Mouse (Mus musculus): ENCODE measurements around the gene Spred2. TPM values are rescaled to one million over a fixed set of nuclear protein-coding genes. Genes with fewer than 3 reads are reported as not detected.
A peak's percentile ranks its signal among the peaks of the same experiment; 100 is the strongest.

The Spred2 gene
- polyA plus RNA-seq, 1 experiment from 2014 or later: 6.9 TPM

- WGBS: 98% methylated on average over 4 of the region's 4 CpGs
Measured at GRCm38 (mm10) chr11:19913761-19914160, 10.4 kb upstream of the Spred2 start.

GRCm38 (mm10) chr11:19917381-19918245, 6.6 kb upstream of the Spred2 start:
- Histone ChIP-seq H3K4me3 (no peak overlapping the region), H3K4me2 (no peak overlapping the region), H3K27me3 (no peaks in the 10 kb centered on the region), H3K27ac (replicated peaks) (no peak overlapping the region), H3K9ac (no peak overlapping the region), H3K9me3 (no peaks in the 10 kb centered on the region), H3K4me1 (replicated peaks) (peaks cover 19% of the 10 kb centered on the region), H3K36me3 (no peaks in the 10 kb centered on the region)
- ATAC-seq (ENCODE audit: low FRiP score, low read depth): no peak
- WGBS: 14% methylated on average over 9 of the region's 9 CpGs

More at GRCm38 (mm10) chr11:19913761-19914160, 10.4 kb upstream of the Spred2 start:
- Histone ChIP-seq H3K36me3 (no peaks in the 10 kb centered on the region), H3K27ac (replicated peaks) (no peak overlapping the region), H3K9me3 (peaks cover under 1% of the 10 kb centered on the region; the same call in 1 of the 2 replicates), H3K27me3 (no peaks in the 10 kb centered on the region), H3K9ac (no peak overlapping the region), H3K4me2 (no peak overlapping the region), H3K4me1 (replicated peaks) (peaks cover 5% of the 10 kb centered on the region), H3K4me3 (no peak overlapping the region)
- no peak for ATAC-seq (ENCODE audit: low FRiP score, low read depth)

DNA sequence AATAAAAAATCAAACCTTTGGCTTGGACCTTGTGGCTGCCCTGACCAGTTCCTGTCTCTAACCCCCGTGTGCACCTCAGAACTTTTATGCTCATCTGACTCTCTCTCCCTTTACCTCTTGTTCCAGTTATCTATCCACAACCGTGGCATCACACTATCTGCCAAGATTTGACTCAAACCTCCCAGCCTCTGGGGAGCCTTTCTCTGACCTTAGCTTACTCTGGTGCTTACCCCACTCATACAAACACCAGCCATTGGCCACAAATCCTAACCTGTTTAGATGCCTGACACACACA, 6.0 kb upstream of the Spred2 start:
- Histone ChIP-seq H3K4me3 (no peak overlapping the region), H3K4me1 (replicated peaks) (peaks cover 19% of the 10 kb centered on the region), H3K9me3 (no peaks in the 10 kb centered on the region), H3K9ac (no peak overlapping the region), H3K27ac (replicated peaks) (no peak overlapping the region), H3K27me3 (no peaks in the 10 kb centered on the region), H3K4me2 (no peak overlapping the region), H3K36me3 (no peaks in the 10 kb centered on the region)
- WGBS: 14% methylated on average over 2 of the region's 2 CpGs
- no peak for ATAC-seq (ENCODE audit: low FRiP score, low read depth)

DNA sequence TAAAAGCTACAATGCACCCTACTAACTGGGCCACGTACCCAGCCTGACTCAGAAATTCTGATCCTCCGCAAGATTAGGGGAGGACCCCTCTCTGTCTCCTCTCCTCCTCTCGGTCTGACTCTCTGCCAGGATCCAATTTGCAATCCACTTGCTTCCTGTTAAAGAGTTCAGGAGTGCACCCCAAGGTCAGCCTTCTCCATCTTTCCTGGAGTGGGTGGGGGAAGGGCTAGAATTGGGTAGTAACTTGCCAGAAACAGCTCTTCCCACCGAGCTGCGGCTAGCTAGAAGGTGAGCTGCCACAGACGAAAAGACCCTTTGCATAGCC, 4.8 kb upstream of the Spred2 start:
- Histone ChIP-seq H3K4me3 (peak overlapping the region; percentile 68), H3K4me2 (peak overlapping the region; percentile 67), H3K27me3 (no peaks in the 10 kb centered on the region), H3K36me3 (no peaks in the 10 kb centered on the region), H3K9ac (peak overlapping the region; percentile 63), H3K4me1 (replicated peaks) (peaks cover 23% of the 10 kb centered on the region), H3K9me3 (no peaks in the 10 kb centered on the region), H3K27ac (replicated peaks) (peak overlapping the region; percentile 91)
- WGBS: 3% methylated on average over 6 of the region's 6 CpGs
- peak; percentile 1; the same call in 1 of the 2 replicates for ATAC-seq (ENCODE audit: low FRiP score, low read depth)

DNA sequence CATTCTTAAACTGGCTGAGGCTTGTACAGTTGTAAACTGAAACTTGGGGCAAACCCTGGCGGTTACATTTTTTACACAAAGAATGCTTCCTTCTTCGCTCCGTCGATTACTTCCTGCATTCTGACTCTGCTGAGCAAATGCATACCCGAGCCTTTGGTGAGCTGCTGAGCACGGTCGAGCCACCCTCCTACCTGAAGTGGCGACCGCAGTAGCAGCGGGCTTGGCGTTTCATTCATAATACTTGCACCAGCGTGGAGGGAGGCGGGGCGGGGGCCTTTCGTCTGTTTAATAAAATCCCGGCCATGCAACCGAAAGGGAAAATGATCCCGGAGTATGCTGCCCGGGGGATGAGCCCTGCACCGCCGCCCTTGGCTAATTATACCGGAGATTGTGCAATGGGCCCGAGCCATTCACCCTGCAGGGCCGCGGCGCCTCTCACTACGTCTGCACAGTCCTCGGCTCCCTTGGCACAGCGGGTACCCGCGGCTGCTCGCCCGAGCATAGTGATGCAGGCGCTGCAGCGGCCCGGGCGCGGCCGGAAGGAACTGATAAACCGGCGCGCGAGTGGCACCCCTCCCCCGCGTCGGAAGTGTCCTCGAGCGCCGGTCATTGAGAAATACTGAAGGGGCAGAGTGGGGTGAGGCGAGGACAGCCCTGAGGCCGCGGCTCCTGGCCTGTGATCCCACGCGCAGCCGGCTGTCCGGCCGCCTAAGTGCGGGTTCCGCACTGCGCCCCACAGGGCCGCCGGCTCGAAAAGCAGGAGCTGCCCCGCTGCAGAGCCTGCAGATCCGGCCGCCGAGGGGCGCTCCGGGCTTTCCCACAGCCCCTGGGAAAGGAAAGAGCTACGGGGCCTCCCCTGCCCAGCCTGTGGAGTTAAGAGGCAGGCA, 4.1 kb upstream of the Spred2 start:
- H3K27me3 ChIP-seq: no peaks in the 10 kb centered on the region
- no peaks in the 10 kb centered on the region for H3K36me3 ChIP-seq
- H3K27ac ChIP-seq (replicated peaks): peak overlapping the region; percentile 91
- WGBS: under 1% methylated on average over 70 of the region's 70 CpGs
- H3K4me3 ChIP-seq: peak overlapping the region; percentile 68
- peak overlapping the region; percentile 63 for H3K9ac ChIP-seq
- peak; percentile 59 for ATAC-seq (ENCODE audit: low FRiP score, low read depth)
- peak overlapping the region; percentile 67 for H3K4me2 ChIP-seq
- peaks cover 23% of the 10 kb centered on the region for H3K4me1 ChIP-seq (replicated peaks)
- no peaks in the 10 kb centered on the region for H3K9me3 ChIP-seq

DNA sequence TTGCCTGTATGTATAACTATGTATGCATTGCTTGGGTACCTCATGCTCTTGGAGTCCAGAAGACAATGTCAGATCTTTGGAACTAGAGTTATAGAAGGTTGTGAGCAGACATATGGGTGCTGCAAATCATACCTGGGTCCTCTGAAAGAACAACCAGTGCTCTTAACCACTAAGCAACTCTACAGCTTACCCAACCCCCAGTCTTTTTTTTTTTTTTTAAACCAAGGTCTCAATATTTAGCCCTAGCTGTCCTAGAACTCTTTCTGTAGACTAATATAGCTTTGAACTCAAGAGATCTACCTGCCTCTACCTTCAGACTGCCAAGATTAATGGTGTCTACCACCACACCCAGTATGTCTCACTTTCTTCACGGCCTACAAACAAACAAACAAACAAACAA, 2.5 kb upstream of the Spred2 start:
- H3K27ac ChIP-seq (replicated peaks): no peak overlapping the region
- no peaks in the 10 kb centered on the region for H3K27me3 ChIP-seq
- ATAC-seq (ENCODE audit: low FRiP score, low read depth): no peak
- WGBS: 86% methylated on average over 1 of the region's 1 CpGs
- peaks cover 31% of the 10 kb centered on the region for H3K4me1 ChIP-seq (replicated peaks)
- no peaks in the 10 kb centered on the region for H3K36me3 ChIP-seq
- no peak overlapping the region for H3K4me3 ChIP-seq
- H3K4me2 ChIP-seq: no peak overlapping the region
- H3K9ac ChIP-seq: no peak overlapping the region
- H3K9me3 ChIP-seq: no peaks in the 10 kb centered on the region

DNA sequence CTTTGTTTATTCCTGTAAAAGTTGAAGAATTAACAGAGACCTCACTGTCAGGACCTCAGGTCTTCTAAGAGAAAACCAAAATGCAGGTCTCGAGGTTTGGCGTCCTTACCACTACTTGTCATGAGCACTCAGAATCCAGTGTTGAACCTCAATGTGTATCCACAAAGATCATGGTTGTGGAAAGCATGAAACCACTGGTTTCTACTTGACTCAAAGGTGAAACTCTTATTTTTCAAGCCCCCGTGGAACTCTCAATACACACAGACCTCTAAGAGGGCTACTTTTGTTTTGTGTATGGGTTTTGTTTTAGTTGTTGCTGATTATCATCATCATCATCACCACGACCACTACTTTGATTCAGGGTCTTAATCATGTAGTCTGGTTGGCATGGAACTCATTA, 2.0 kb upstream of the Spred2 start:
- Histone ChIP-seq H3K4me2 (no peak overlapping the region), H3K4me1 (replicated peaks) (peaks cover 34% of the 10 kb centered on the region), H3K27ac (replicated peaks) (no peak overlapping the region), H3K4me3 (no peak overlapping the region), H3K36me3 (no peaks in the 10 kb centered on the region), H3K27me3 (no peaks in the 10 kb centered on the region), H3K9me3 (no peaks in the 10 kb centered on the region), H3K9ac (no peak overlapping the region)
- ATAC-seq (ENCODE audit: low FRiP score, low read depth): no peak
- WGBS: 96% methylated on average over 4 of the region's 4 CpGs

DNA sequence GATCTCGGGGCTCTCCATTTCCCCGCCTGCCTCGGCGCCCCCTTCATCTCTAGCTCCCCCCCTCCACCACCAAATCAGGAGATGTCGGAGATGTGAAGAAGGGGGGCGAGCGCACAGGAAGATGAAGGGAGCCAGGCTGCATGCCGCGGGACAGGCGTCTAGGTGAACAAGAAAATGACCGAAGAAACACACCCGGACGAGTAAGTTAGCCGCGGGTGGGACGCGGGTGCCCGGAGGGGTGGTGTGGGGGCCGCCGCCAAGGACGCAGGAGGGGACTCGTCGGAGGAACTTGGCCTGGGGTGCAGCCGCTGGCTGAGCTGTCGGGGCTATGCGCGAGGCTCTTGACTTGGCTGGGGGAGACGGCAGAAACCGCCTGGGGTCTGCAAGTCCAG, 578 bp downstream of the Spred2 start:
- peak overlapping the region; percentile 64 for H3K4me2 ChIP-seq
- peak overlapping the region; percentile 96 for H3K27ac ChIP-seq (replicated peaks)
- no peaks in the 10 kb centered on the region for H3K9me3 ChIP-seq
- peak overlapping the region; percentile 86 for H3K4me3 ChIP-seq
- peak; percentile 19 for ATAC-seq (ENCODE audit: low FRiP score, low read depth)
- under 1% methylated on average over 29 of the region's 29 CpGs for WGBS
- H3K4me1 ChIP-seq (replicated peaks): peaks cover 32% of the 10 kb centered on the region
- H3K27me3 ChIP-seq: no peaks in the 10 kb centered on the region
- H3K9ac ChIP-seq: peak overlapping the region; percentile 95
- H3K36me3 ChIP-seq: no peaks in the 10 kb centered on the region

- Histone ChIP-seq H3K9ac (peak overlapping the region; percentile 95), H3K4me1 (replicated peaks) (peaks cover 37% of the 10 kb centered on the region), H3K4me2 (peak overlapping the region; percentile 64), H3K36me3 (no peaks in the 10 kb centered on the region), H3K27ac (replicated peaks) (peak overlapping the region; percentile 96), H3K4me3 (peak overlapping the region; percentile 86), H3K27me3 (no peaks in the 10 kb centered on the region), H3K9me3 (no peaks in the 10 kb centered on the region)
- WGBS: under 1% methylated on average over 73 of the region's 75 CpGs
- peak; percentile 75 for ATAC-seq (ENCODE audit: low FRiP score, low read depth)
Measured at GRCm38 (mm10) chr11:19925149-19925975, 1.2 kb downstream of the Spred2 start.

DNA sequence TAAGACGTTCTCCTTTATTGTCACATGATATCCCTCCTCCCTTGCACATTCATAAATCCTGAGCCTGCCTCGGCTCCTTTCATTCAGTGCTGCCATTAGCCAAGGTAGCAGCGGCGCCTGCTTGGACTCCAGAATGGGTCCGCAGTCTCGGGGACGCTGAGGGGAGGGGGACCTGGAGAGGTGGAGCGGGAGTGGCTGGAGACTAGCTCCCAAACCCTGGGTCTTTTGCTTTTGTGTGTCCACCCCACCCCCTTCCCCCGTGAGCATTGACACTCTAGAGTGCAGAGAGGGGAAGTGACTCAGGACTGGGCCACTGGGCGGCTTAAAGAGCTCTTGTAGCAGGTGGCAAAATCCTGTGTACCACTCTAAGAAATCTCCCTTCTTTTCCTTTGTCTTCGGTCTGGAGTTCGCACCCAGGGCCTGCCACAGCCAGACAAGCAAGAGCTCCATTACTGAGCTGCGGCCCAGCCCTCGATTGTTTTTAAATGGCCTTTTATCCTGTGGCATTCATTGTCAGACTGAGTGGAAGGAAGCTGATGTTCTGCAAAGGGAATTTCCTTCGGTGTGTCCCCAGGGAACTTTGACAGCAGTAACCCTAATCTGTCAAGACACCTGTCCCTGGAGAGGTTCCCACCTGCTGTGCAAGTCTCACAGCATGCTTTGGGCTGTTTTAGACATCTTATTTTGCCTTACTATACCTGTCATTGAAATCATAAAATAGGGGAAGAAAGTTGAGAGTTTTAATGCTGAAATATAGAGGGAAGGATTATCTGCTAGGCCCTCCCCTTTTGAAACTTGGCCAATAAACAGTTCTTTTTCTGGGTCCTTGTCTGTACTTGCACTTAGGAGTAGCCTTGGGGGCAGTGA, 2.0 kb downstream of the Spred2 start:
- Histone ChIP-seq H3K9ac (peak overlapping the region; percentile 95), H3K9me3 (no peaks in the 10 kb centered on the region), H3K4me3 (peak overlapping the region; percentile 86), H3K4me1 (replicated peaks) (peaks cover 31% of the 10 kb centered on the region), H3K4me2 (peak overlapping the region; percentile 64), H3K27ac (replicated peaks) (peak overlapping the region; percentile 96), H3K27me3 (no peaks in the 10 kb centered on the region), H3K36me3 (no peaks in the 10 kb centered on the region)
- peak; percentile 59 for ATAC-seq (ENCODE audit: low FRiP score, low read depth)
- WGBS: 1% methylated on average over 15 of the region's 15 CpGs

GRCm38 (mm10) chr11:19926843-19927120, 2.6 kb downstream of the Spred2 start:
- no peaks in the 10 kb centered on the region for H3K9me3 ChIP-seq
- no peaks in the 10 kb centered on the region for H3K27me3 ChIP-seq
- peaks cover 31% of the 10 kb centered on the region for H3K4me1 ChIP-seq (replicated peaks)
- whole genome bisulfite sequencing: 75% methylated on average over 2 of the region's 2 CpGs
- H3K4me2 ChIP-seq: peak overlapping the region; percentile 64
- no peak overlapping the region for H3K9ac ChIP-seq
- H3K4me3 ChIP-seq: peak overlapping the region; percentile 86
- H3K27ac ChIP-seq (replicated peaks): no peak overlapping the region
- H3K36me3 ChIP-seq: no peaks in the 10 kb centered on the region
- no peak for ATAC-seq (ENCODE audit: low FRiP score, low read depth)

Measured in hindbrain, embryonic 15.5 days (tissue).